Mouse (Mus musculus) intestine, embryonic 15.5 days (tissue): Measurements from ENCODE around the gene Prkce. TPM values are rescaled to one million over a fixed set of nuclear protein-coding genes. Genes with fewer than 3 reads are reported as not detected.

Source experiments
- ATAC-seq: fragments of 200-750 bp; cut with Nextera tagmentation; 2 replicates; pipeline ENCODE4 v1.8.0; 2017; ENCODE audit warnings: moderate TSS enrichment, moderate library complexity
- H3K27ac ChIP-seq: fragments of 300-500 bp; sonication (generic); 2 replicates; pipeline ENCODE4 v1.5.1; 2015; ENCODE audit warnings: mild to moderate bottlenecking, inconsistent platforms
- H3K27me3 ChIP-seq: fragments of 300-500 bp; sonication (generic); replicated peaks from 2 replicates; pipeline ENCODE4 v1.6.1; 2015; ENCODE audit warnings: inconsistent platforms
- H3K36me3 ChIP-seq: fragments of 300-500 bp; sonication (generic); 2 replicates; pipeline ENCODE4 v1.6.1; 2015; ENCODE audit warnings: inconsistent platforms
- H3K4me1 ChIP-seq: fragments of 300-500 bp; sonication (generic); replicated peaks from 2 replicates; pipeline ENCODE4 v1.6.1; 2015; ENCODE audit warnings: inconsistent platforms
- H3K4me2 ChIP-seq: fragments of 300-500 bp; sonication (generic); replicated peaks from 2 replicates; pipeline ENCODE4 v1.6.1; 2015; ENCODE audit warnings: mild to moderate bottlenecking, inconsistent platforms
- H3K4me3 ChIP-seq: fragments of 300-500 bp; sonication (generic); replicated peaks from 2 replicates; pipeline ENCODE4 v1.5.1; 2015; ENCODE audit warnings: inconsistent platforms
- H3K9ac ChIP-seq: fragments of 300-500 bp; sonication (generic); 2 replicates; pipeline ENCODE4 v1.6.1; 2015; ENCODE audit warnings: inconsistent platforms
- H3K9me3 ChIP-seq: fragments of 300-500 bp; sonication (generic); 2 replicates; pipeline ENCODE4 v1.6.1; 2016; ENCODE audit warnings: inconsistent platforms
- WGBS: fragments of 180-500 bp; shearing (Covaris S2); methylation state at CpG from one replicate; pipeline ENCODE4 v1.1.7; 2015; 5-methylcytosine and 5-hydroxymethylcytosine counted together
- polyA plus RNA-seq: library from polyadenylated mRNA; unstranded; fragments of >200 nt; fragmentation: Nextera tagmentation; extraction: Ambion mirVana; gene quantifications from 2 replicates; pipeline ENCODE4 v1.2.1, GENCODE M21; 2015

The Prkce gene
- polyA plus RNA-seq, 1 experiment from 2014 or later, result 6.6 TPM

GRCm38 (mm10) chr17:86651091-86651490 lies 483.5 kb downstream of the Prkce start:
- no peak overlapping the region for H3K9ac ChIP-seq
- no peak overlapping the region for H3K4me2 ChIP-seq
- no peak for ATAC-seq
- WGBS, result 67% methylated on average over 4 of the region's 4 CpGs
- no peaks in the 10 kb centered on the region for H3K36me3 ChIP-seq
- no peaks in the 10 kb centered on the region for H3K27me3 ChIP-seq
- H3K9me3 ChIP-seq, result no peaks in the 10 kb centered on the region
- H3K4me1 ChIP-seq, result no peaks in the 10 kb centered on the region
- H3K4me3 ChIP-seq, result no peak overlapping the region
- H3K27ac ChIP-seq, result no peak overlapping the region

DNA sequence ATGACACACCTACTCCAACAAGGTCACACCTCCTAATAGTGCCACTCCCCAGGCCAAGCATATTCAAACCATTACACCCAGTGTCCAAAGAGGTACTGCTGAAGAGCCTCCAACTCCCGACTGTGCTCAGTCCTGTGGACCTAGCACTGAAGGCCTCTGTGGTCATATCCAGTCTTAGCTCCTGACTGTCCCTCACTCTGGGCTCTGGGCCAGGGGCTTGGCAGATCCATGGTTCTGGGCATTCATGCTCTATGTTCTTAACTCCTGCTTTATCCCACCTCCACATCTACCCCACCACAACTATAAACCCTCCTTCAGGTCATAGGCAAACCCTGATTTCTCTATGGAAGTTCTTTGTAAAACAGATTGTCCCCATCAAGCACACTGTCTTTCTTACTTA lies 485.2 kb downstream of the Prkce start:
- Histone ChIP-seq H3K4me1 (no peaks in the 10 kb centered on the region), H3K27me3 (no peaks in the 10 kb centered on the region), H3K9ac (no peak overlapping the region), H3K27ac (no peak overlapping the region), H3K36me3 (no peaks in the 10 kb centered on the region), H3K9me3 (no peaks in the 10 kb centered on the region), H3K4me2 (no peak overlapping the region), H3K4me3 (no peak overlapping the region)
- WGBS, result 81% methylated on average over 1 of the region's 1 CpGs
- ATAC-seq, result no peak

GRCm38 (mm10) chr17:86656369-86656768 lies 488.8 kb downstream of the Prkce start:
- no peak overlapping the region for H3K9ac ChIP-seq
- no peaks in the 10 kb centered on the region for H3K9me3 ChIP-seq
- no peaks in the 10 kb centered on the region for H3K36me3 ChIP-seq
- H3K4me2 ChIP-seq, result no peak overlapping the region
- no peak overlapping the region for H3K4me3 ChIP-seq
- no peaks in the 10 kb centered on the region for H3K4me1 ChIP-seq
- WGBS, result 68% methylated on average over 5 of the region's 5 CpGs
- H3K27ac ChIP-seq, result no peak overlapping the region
- ATAC-seq, result no peak
- no peaks in the 10 kb centered on the region for H3K27me3 ChIP-seq

DNA sequence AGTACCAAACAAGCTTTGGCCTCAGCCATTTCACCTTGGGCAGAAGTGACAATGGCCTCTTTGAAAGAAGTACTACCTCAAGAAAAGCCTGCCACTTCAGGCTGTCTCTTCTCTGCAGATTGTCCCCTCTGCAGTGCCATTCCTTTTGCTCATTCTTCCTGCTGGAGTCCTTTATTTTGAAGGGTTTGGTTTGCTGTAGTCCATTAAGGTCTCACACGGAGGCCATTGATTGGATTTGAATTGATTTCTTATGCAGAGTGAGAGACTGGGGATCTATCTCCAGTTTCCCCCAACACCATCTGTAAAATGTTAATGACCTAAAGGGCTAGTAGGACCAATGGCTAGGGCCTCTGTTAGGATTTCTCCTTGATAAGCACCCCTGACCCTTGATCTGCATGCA lies 494.7 kb downstream of the Prkce start:
- no peak for ATAC-seq
- Histone ChIP-seq H3K4me1 (no peaks in the 10 kb centered on the region), H3K27ac (no peak overlapping the region), H3K4me2 (no peak overlapping the region), H3K9me3 (no peaks in the 10 kb centered on the region), H3K27me3 (no peaks in the 10 kb centered on the region), H3K36me3 (no peaks in the 10 kb centered on the region), H3K9ac (no peak overlapping the region), H3K4me3 (no peak overlapping the region)
- 74% methylated on average over 1 of the region's 1 CpGs for WGBS

- Histone ChIP-seq H3K27me3 (no peaks in the 10 kb centered on the region), H3K27ac (no peak overlapping the region)
- 80% methylated on average over 4 of the region's 4 CpGs for WGBS
These were observed 495.9 kb downstream of the Prkce start for GRCm38 (mm10) chr17:86663471-86663870.

DNA sequence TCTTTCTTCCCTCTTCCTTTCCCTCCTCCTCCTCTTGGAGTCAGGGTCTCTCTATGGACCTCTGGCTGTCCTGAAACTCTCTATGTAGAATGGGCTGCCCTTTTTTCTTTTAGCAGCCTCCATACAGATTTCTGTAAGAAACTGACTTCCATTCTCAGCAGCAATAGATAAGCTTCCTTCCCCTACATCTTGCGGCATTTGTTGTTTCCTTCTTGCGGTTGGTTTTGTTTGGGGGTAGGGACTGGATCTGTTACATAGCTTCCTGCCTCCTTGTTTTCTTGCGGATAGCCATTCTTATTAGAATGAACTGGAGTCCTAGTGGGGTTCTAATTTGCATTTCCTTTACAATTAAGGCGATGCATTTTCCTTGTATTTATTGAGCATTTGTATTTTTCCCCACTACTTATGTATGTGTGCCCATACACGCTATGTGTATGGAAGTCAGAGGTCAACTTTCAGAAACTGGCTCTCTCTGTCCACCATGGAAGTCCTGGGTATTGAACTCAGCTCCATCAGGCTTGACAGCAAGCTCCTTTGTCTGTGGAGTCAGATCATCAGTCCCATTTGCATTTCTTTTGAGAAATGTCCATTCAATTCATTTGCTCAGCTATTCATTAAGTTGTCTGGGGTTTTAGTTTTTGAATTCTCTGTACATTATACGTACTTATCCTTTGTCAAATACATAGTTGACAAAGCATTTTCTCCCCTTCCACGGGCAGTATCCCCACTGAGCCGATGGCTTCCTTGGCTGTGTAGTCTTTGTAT lies 500.4 kb downstream of the Prkce start:
- Histone ChIP-seq H3K9ac (no peak overlapping the region), H3K4me1 (no peaks in the 10 kb centered on the region), H3K27me3 (no peaks in the 10 kb centered on the region), H3K9me3 (no peaks in the 10 kb centered on the region), H3K36me3 (no peaks in the 10 kb centered on the region), H3K4me2 (no peak overlapping the region), H3K27ac (no peak overlapping the region), H3K4me3 (no peak overlapping the region)
- WGBS, result 87% methylated on average over 8 of the region's 8 CpGs
- ATAC-seq, result no peak

More at GRCm38 (mm10) chr17:86663471-86663870, 495.9 kb downstream of the Prkce start:
- Histone ChIP-seq H3K4me1 (no peaks in the 10 kb centered on the region), H3K4me2 (no peak overlapping the region), H3K9me3 (no peaks in the 10 kb centered on the region), H3K9ac (no peak overlapping the region), H3K36me3 (no peaks in the 10 kb centered on the region), H3K4me3 (no peak overlapping the region)
- ATAC-seq, result no peak

DNA sequence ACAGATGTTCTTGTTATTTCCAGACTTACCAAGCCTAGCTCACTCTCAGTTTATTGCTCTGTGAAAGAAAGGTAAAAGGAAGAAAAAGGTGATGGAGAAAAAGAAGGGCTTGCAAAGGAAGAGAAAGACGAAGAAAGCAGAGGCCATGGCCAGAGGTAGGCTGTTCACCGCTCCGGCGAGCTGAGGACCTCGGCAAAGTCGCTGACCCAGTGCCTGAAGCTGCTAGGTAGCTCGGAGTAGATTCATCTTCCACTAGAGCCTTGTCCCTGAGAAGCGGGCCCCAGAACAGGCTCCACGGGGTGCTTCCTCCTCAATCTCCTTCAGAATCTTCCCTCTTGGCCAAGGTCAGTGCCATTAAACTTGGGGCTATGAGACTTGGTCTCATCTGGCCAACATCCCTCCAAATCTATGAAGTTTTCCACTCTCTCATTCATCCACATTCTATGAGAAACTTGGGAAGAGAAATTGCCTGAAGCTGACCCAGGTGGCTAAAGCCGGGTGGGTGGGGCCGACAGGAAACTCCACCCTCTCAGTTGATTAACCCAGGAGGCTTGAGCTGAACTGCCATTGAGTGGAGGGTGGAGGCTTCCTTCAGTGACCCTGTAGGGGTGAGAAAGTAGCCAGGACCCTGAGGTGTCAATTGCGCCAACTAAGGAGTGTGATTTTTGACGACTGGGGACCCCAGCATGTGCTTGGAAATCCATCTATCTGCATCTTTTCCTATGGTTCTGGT lies 502.2 kb downstream of the Prkce start:
- no peak for ATAC-seq
- 88% methylated on average over 13 of the region's 13 CpGs for WGBS

GRCm38 (mm10) chr17:86670731-86671130 lies 503.1 kb downstream of the Prkce start:
- no peak overlapping the region for H3K9ac ChIP-seq
- no peaks in the 10 kb centered on the region for H3K4me1 ChIP-seq
- no peak for ATAC-seq
- H3K27me3 ChIP-seq, result no peaks in the 10 kb centered on the region
- no peak overlapping the region for H3K27ac ChIP-seq
- no peak overlapping the region for H3K4me3 ChIP-seq
- WGBS, result 28% methylated on average over 7 of the region's 7 CpGs
- no peak overlapping the region for H3K4me2 ChIP-seq
- H3K36me3 ChIP-seq, result no peaks in the 10 kb centered on the region
- no peaks in the 10 kb centered on the region for H3K9me3 ChIP-seq

More for the DNA sequence above, 502.2 kb downstream of the Prkce start:
- Histone ChIP-seq H3K27me3 (no peaks in the 10 kb centered on the region), H3K9ac (no peak overlapping the region), H3K4me3 (no peak overlapping the region), H3K27ac (no peak overlapping the region), H3K36me3 (no peaks in the 10 kb centered on the region), H3K4me1 (no peaks in the 10 kb centered on the region), H3K9me3 (no peaks in the 10 kb centered on the region), H3K4me2 (no peak overlapping the region)

GRCm38 (mm10) chr17:86674971-86675370 lies 507.4 kb downstream of the Prkce start:
- WGBS, result 66% methylated on average over 2 of the region's 2 CpGs

GRCm38 (mm10) chr17:86676336-86676735 lies 508.8 kb downstream of the Prkce start:
- H3K27ac ChIP-seq, result no peak overlapping the region
- H3K4me2 ChIP-seq, result no peak overlapping the region
- H3K36me3 ChIP-seq, result no peaks in the 10 kb centered on the region
- H3K4me1 ChIP-seq, result no peaks in the 10 kb centered on the region
- H3K4me3 ChIP-seq, result no peak overlapping the region
- 54% methylated on average over 5 of the region's 5 CpGs for WGBS
- no peak overlapping the region for H3K9ac ChIP-seq
- no peak for ATAC-seq
- H3K27me3 ChIP-seq, result no peaks in the 10 kb centered on the region
- H3K9me3 ChIP-seq, result no peaks in the 10 kb centered on the region

More at GRCm38 (mm10) chr17:86674971-86675370, 507.4 kb downstream of the Prkce start:
- no peak overlapping the region for H3K27ac ChIP-seq
- no peaks in the 10 kb centered on the region for H3K27me3 ChIP-seq
- no peak for ATAC-seq
- no peaks in the 10 kb centered on the region for H3K36me3 ChIP-seq
- no peak overlapping the region for H3K4me3 ChIP-seq
- no peaks in the 10 kb centered on the region for H3K4me1 ChIP-seq
- H3K9ac ChIP-seq, result no peak overlapping the region
- no peak overlapping the region for H3K4me2 ChIP-seq
- H3K9me3 ChIP-seq, result no peaks in the 10 kb centered on the region

- WGBS, result 69% methylated on average over 4 of the region's 4 CpGs
- Histone ChIP-seq H3K27ac (no peak overlapping the region), H3K9me3 (no peaks in the 10 kb centered on the region), H3K9ac (no peak overlapping the region), H3K4me3 (no peak overlapping the region), H3K4me2 (no peak overlapping the region), H3K4me1 (no peaks in the 10 kb centered on the region), H3K27me3 (no peaks in the 10 kb centered on the region), H3K36me3 (no peaks in the 10 kb centered on the region)
- no peak for ATAC-seq
These were observed 509.3 kb downstream of the Prkce start for GRCm38 (mm10) chr17:86676909-86677308.

- Histone ChIP-seq H3K4me3 (no peak overlapping the region), H3K9me3 (no peaks in the 10 kb centered on the region), H3K9ac (no peak overlapping the region), H3K36me3 (no peaks in the 10 kb centered on the region), H3K27me3 (no peaks in the 10 kb centered on the region), H3K27ac (no peak overlapping the region), H3K4me1 (no peaks in the 10 kb centered on the region), H3K4me2 (no peak overlapping the region)
- WGBS, result 90% methylated on average over 4 of the region's 4 CpGs
- no peak for ATAC-seq
These were observed 517.7 kb downstream of the Prkce start for GRCm38 (mm10) chr17:86685263-86685662.

- no peaks in the 10 kb centered on the region for H3K27me3 ChIP-seq
- no peak overlapping the region for H3K4me2 ChIP-seq
- H3K4me3 ChIP-seq, result no peak overlapping the region
- no peaks in the 10 kb centered on the region for H3K9me3 ChIP-seq
- H3K4me1 ChIP-seq, result no peaks in the 10 kb centered on the region
- no peaks in the 10 kb centered on the region for H3K36me3 ChIP-seq
- no peak overlapping the region for H3K27ac ChIP-seq
- 73% methylated on average over 3 of the region's 3 CpGs for WGBS
- H3K9ac ChIP-seq, result no peak overlapping the region
- no peak for ATAC-seq
These were observed 519.4 kb downstream of the Prkce start for GRCm38 (mm10) chr17:86687021-86687420.
